Mouse (Mus musculus): ENCODE results near the gene Hoxa3.

Gene Hoxa3

GRCm38 (mm10) chr6:52221337-52221992, 8.3 kb upstream of the Hoxa3 start, which contains the start of gene Hoxa7:
Gene Hoxa7, minus strand, starts transcription at chr6:52221854.
- in situ Hi-C loops (cut with MboI, MseI) = loop anchor here (5.0 to 10.0 kb wide), 8 partner anchors 377 to 1047 kb away; no protein-coding TSS in a partner anchor

GRCm38 (mm10) chr6:52220865-52221310, 7.8 kb upstream of the Hoxa3 start:
- in situ Hi-C loops (cut with MboI, MseI) = loop anchor here (5.0 to 10.0 kb wide), 8 partner anchors 376 to 1046 kb away; no protein-coding TSS in a partner anchor

GRCm38 (mm10) chr6:52220003-52220864, 7.1 kb upstream of the Hoxa3 start:
- in situ Hi-C loops (cut with MboI, MseI) = loop anchor here (5.0 to 10.0 kb wide), 8 partner anchors 375 to 1045 kb away; no protein-coding TSS in a partner anchor

- in situ Hi-C loops (cut with MboI, MseI) = loop anchor here (5.0 to 10.0 kb wide), 4 partner anchors 207 to 607 kb away; partner anchors contain the start of gene Skap2 (in 1 of the 2)
Observed at GRCm38 (mm10) chr6:52219234-52219942, 6.3 kb upstream of the Hoxa3 start.

GRCm38 (mm10) chr6:52218643-52219215, 5.6 kb upstream of the Hoxa3 start:
- in situ Hi-C loops (cut with MboI, MseI) = loop anchor here (5.0 to 10.0 kb wide), 4 partner anchors 206 to 606 kb away; partner anchors contain the start of gene Skap2 (in 1 of the 2)

GRCm38 (mm10) chr6:52217895-52218642, 4.9 kb upstream of the Hoxa3 start:
- in situ Hi-C loops (cut with MboI, MseI) = loop anchor here (5.0 to 10.0 kb wide), 4 partner anchors 206 to 606 kb away; partner anchors contain the start of gene Skap2 (in 1 of the 2)

- in situ Hi-C loops (cut with MboI, MseI) = loop anchor here (5.0 to 10.0 kb wide), 4 partner anchors 205 to 605 kb away; partner anchors contain the start of gene Skap2 (in 1 of the 2)
Observed at GRCm38 (mm10) chr6:52217459-52217768, 4.3 kb upstream of the Hoxa3 start.

- in situ Hi-C loops (cut with MboI, MseI) = loop anchor here (5.0 to 10.0 kb wide), 4 partner anchors 205 to 605 kb away; partner anchors contain the start of gene Skap2 (in 1 of the 2)
Observed at GRCm38 (mm10) chr6:52216691-52217458, 3.7 kb upstream of the Hoxa3 start.

- in situ Hi-C loops (cut with MboI, MseI) = loop anchor here (5.0 to 10.0 kb wide), 4 partner anchors 204 to 604 kb away; partner anchors contain the start of gene Skap2 (in 1 of the 2)
Observed at GRCm38 (mm10) chr6:52215771-52216535, 2.8 kb upstream of the Hoxa3 start.

GRCm38 (mm10) chr6:52215070-52215469, 1.9 kb upstream of the Hoxa3 start:
- in situ Hi-C loops (cut with MboI, MseI) = loop anchor here (5.0 to 10.0 kb wide), 4 partner anchors 203 to 603 kb away; partner anchors contain the start of gene Skap2 (in 1 of the 2)

GRCm38 (mm10) chr6:52214271-52214670, 1.1 kb upstream of the Hoxa3 start:
- in situ Hi-C loops (cut with MboI, MseI) = loop anchor here in 1 of 2 experiments (10.0 kb wide), 1 partner anchor 209 kb away; no protein-coding TSS in a partner anchor

- in situ Hi-C loops (cut with MboI, MseI) = loop anchor here in 1 of 2 experiments (10.0 kb wide), 1 partner anchor 208 kb away; no protein-coding TSS in a partner anchor
Observed at GRCm38 (mm10) chr6:52212556-52213118, 499 bp downstream of the Hoxa3 start.

GRCm38 (mm10) chr6:52211961-52212360, 1.2 kb downstream of the Hoxa3 start:
- in situ Hi-C loops (cut with MboI, MseI) = loop anchor here in 1 of 2 experiments (10.0 kb wide), 1 partner anchor 207 kb away; no protein-coding TSS in a partner anchor

- in situ Hi-C loops (cut with MboI, MseI) = loop anchor here in 1 of 2 experiments (10.0 kb wide), 1 partner anchor 207 kb away; no protein-coding TSS in a partner anchor
Observed at GRCm38 (mm10) chr6:52211170-52211935, 1.8 kb downstream of the Hoxa3 start.

GRCm38 (mm10) chr6:52209685-52210046, 3.5 kb downstream of the Hoxa3 start:
- in situ Hi-C loops (cut with MboI, MseI) = loop anchor here in 1 of 2 experiments (10.0 kb wide), 1 partner anchor 205 kb away; no protein-coding TSS in a partner anchor

- in situ Hi-C loops (cut with MboI, MseI) = no loop called here
Observed at GRCm38 (mm10) chr6:52208868-52209684, 4.1 kb downstream of the Hoxa3 start.

Data from T-helper 17 cell (primary cell).